8 mouse cellular contexts compared by ENCODE assay signal in genomic region chr4:115056371-115056920, GRCm38 (mm10). TPM values are rescaled to one million over a fixed set of nuclear protein-coding genes. Genes with fewer than 3 reads are reported as not detected.
DNase-seq lines count a peak whose midpoint lies in the region; ATAC-seq and TF ChIP-seq lines count a peak whose summit lies in the region.

Gene Tal1, plus strand, starts transcription at chr4:115056426.

- H3K36me3 ChIP-seq in lung, embryonic 14.5 days (ENCODE audit: insufficient read depth) = no peaks in the 10 kb centered on the region
- no peaks in the 10 kb centered on the region for H3K36me3 ChIP-seq in embryonic facial prominence, embryonic 12.5 days
- H3K36me3 ChIP-seq in limb, embryonic 13.5 days = no peaks in the 10 kb centered on the region
- H3K36me3 ChIP-seq in midbrain, postnatal 0 days (ENCODE audit: insufficient read depth, low read length) = no peaks in the 10 kb centered on the region

- TF ChIP-seq CTCF in lung, embryonic 14.5 days (IDR thresholded peaks at IDR 0.05; ENCODE audit: low read depth) = no peak
- no peak for TF ChIP-seq CTCF in midbrain, postnatal 0 days (IDR thresholded peaks at IDR 0.05)

- peak; percentile 39 for ATAC-seq in lung, embryonic 14.5 days (ENCODE audit: insufficient read depth)
- no peak for ATAC-seq in embryonic facial prominence, embryonic 12.5 days (ENCODE audit: insufficient number of reproducible peaks, insufficient read depth, low FRiP score, low TSS enrichment)
- ATAC-seq in limb, embryonic 13.5 days (ENCODE audit: low FRiP score, low read depth) = 0 out of 2 replicates have a peak, but pooled peaks have one; percentile 7
- peak; percentile 64 for ATAC-seq in midbrain, postnatal 0 days (ENCODE audit: low FRiP score)

- WGBS in lung, embryonic 14.5 days = under 1% methylated on average over 59 of the region's 60 CpGs
- WGBS in embryonic facial prominence, embryonic 12.5 days = under 1% methylated on average over 60 of the region's 60 CpGs
- under 1% methylated on average over 59 of the region's 60 CpGs for WGBS in limb, embryonic 13.5 days
- WGBS in midbrain, postnatal 0 days = 1% methylated on average over 58 of the region's 60 CpGs

- intact Hi-C loops in heart, postnatal 14 days (cut with DNase I) = loop anchor here (5.0 kb wide), 1 partner anchor 149 kb away; the partner anchor contains the start of gene Foxd2
- intact Hi-C loops in left cerebral cortex, postnatal 25 days (cut with DNase I) = loop anchor here (2.0 kb wide), 1 partner anchor 156 kb away; no protein-coding TSS in a partner anchor

- H3K27ac ChIP-seq in lung, embryonic 14.5 days (ENCODE audit: low read depth) = peak within 1 kb of the TSS; percentile 88
- peak within 1 kb of the TSS; percentile 54; the same call in 1 of the 2 replicates for H3K27ac ChIP-seq in embryonic facial prominence, embryonic 12.5 days
- H3K27ac ChIP-seq in limb, embryonic 13.5 days = no peak within 1 kb of the TSS
- peak within 1 kb of the TSS; percentile 84 for H3K27ac ChIP-seq in midbrain, postnatal 0 days (ENCODE audit: low read depth, low read length)

- DNase-seq in lung, embryonic 14.5 days = peak; percentile 63
- no peak for DNase-seq in lung, postnatal 36 days
- DNase-seq in heart, postnatal 14 days = peak; percentile 64 to 76
- DNase-seq in midbrain, postnatal 0 days (ENCODE audit: low spot score) = no peak
- DNase-seq in right cerebral cortex, postnatal 36 days (ENCODE audit: low spot score in 2 of 2) = no peak
- DNase-seq in left cerebral cortex, postnatal 25 days (ENCODE audit: low spot score in 2 of 2) = no peak

- H3K9ac ChIP-seq in lung, embryonic 14.5 days = peak within 1 kb of the TSS; percentile 65
- peak within 1 kb of the TSS; percentile 15; the same call in 1 of the 2 replicates for H3K9ac ChIP-seq in embryonic facial prominence, embryonic 12.5 days
- peak within 1 kb of the TSS; percentile 53 for H3K9ac ChIP-seq in limb, embryonic 13.5 days
- peak within 1 kb of the TSS; percentile 69 for H3K9ac ChIP-seq in midbrain, postnatal 0 days (replicated peaks; ENCODE audit: low read length, poor library complexity, severe bottlenecking)

- 0 out of 2 replicates have a peak, but pooled peaks cover 3% of the 10 kb centered on the region for H3K4me1 ChIP-seq in lung, embryonic 14.5 days (ENCODE audit: insufficient read depth)
- peaks cover 14% of the 10 kb centered on the region; the same call in 1 of the 2 replicates for H3K4me1 ChIP-seq in embryonic facial prominence, embryonic 12.5 days
- H3K4me1 ChIP-seq in limb, embryonic 13.5 days = peaks cover 24% of the 10 kb centered on the region
- 0 out of 2 replicates have a peak, but pooled peaks cover 3% of the 10 kb centered on the region for H3K4me1 ChIP-seq in midbrain, postnatal 0 days (ENCODE audit: insufficient read depth, low read length)

- H3K9me3 ChIP-seq in lung, embryonic 14.5 days (ENCODE audit: low read depth, low read length) = no peaks in the 10 kb centered on the region
- H3K9me3 ChIP-seq in embryonic facial prominence, embryonic 12.5 days = no peaks in the 10 kb centered on the region
- no peaks in the 10 kb centered on the region for H3K9me3 ChIP-seq in limb, embryonic 13.5 days
- no peaks in the 10 kb centered on the region for H3K9me3 ChIP-seq in midbrain, postnatal 0 days (ENCODE audit: low read length)

- peaks cover 96% of the 10 kb centered on the region for H3K27me3 ChIP-seq in lung, embryonic 14.5 days (ENCODE audit: insufficient read depth, low read length)
- H3K27me3 ChIP-seq in embryonic facial prominence, embryonic 12.5 days = peaks cover 92% of the 10 kb centered on the region
- peaks cover 99% of the 10 kb centered on the region for H3K27me3 ChIP-seq in limb, embryonic 13.5 days
- H3K27me3 ChIP-seq in midbrain, postnatal 0 days (ENCODE audit: insufficient read depth, low read length) = peaks cover 35% of the 10 kb centered on the region

- H3K4me3 ChIP-seq in lung, embryonic 14.5 days (ENCODE audit: low read depth, low read length) = peak within 1 kb of the TSS; percentile 45
- peak within 1 kb of the TSS; percentile 32 for H3K4me3 ChIP-seq in embryonic facial prominence, embryonic 12.5 days
- peak within 1 kb of the TSS; percentile 40 for H3K4me3 ChIP-seq in limb, embryonic 13.5 days
- peak within 1 kb of the TSS; percentile 42 for H3K4me3 ChIP-seq in midbrain, postnatal 0 days (ENCODE audit: low read depth, low read length)

- H3K4me2 ChIP-seq in lung, embryonic 14.5 days = peak within 1 kb of the TSS; percentile 69
- H3K4me2 ChIP-seq in embryonic facial prominence, embryonic 12.5 days (replicated peaks) = peak within 1 kb of the TSS; percentile 51
- H3K4me2 ChIP-seq in limb, embryonic 13.5 days (replicated peaks) = peak within 1 kb of the TSS; percentile 69
- H3K4me2 ChIP-seq in midbrain, postnatal 0 days (ENCODE audit: low read depth, low read length, poor library complexity, severe bottlenecking) = peak within 1 kb of the TSS; percentile 46

RNA-seq across cellular contexts. Expression of gene Tal1, which starts in this region (rescaled TPM):
- 3.3 and 3.4 TPM in 2 replicates for polyA plus RNA-seq in lung, embryonic 14.5 days (2014; fragmentation: Nextera tagmentation; extraction: Ambion mirVana)
- 2.3 and 2.5 TPM in 2 replicates for polyA plus RNA-seq in embryonic facial prominence, embryonic 12.5 days (2016; fragmentation: Nextera tagmentation; extraction: Ambion mirVana)
- total RNA-seq in heart, postnatal 14 days (2021) = 1 to 10 TPM; 4.9 to 6.3 TPM
- polyA plus RNA-seq in limb, embryonic 13.5 days (2015; fragmentation: Nextera tagmentation; extraction: Ambion mirVana) = 1.3 and 1.6 TPM in 2 replicates
- total RNA-seq in midbrain, postnatal 0 days (2014; rRNA removed) = 64.8 and 73.5 TPM in 2 replicates
- polyA plus RNA-seq in midbrain, postnatal 0 days (2015; fragmentation: Nextera tagmentation; extraction: Ambion mirVana) = 6.6 and 6.8 TPM in 2 replicates
- 1 to 10 TPM; 1.2 to 1.5 TPM for total RNA-seq in left cerebral cortex, postnatal 25 days (2021)

Comparison
In these comparisons a context has a peak if more than half of its experiments do, and no peak if none do; other contexts are left out.
1. DNase-seq: peak in lung, embryonic 14.5 days (single experiment) and heart, postnatal 14 days (2 of 2); none in lung, postnatal 36 days (single experiment), midbrain, postnatal 0 days (single experiment), right cerebral cortex, postnatal 36 days (0 of 2) and left cerebral cortex, postnatal 25 days (0 of 2).
2. H3K9ac ChIP-seq: peak in every context shown above with its lines; median percentile 69 in midbrain, postnatal 0 days; 65 in lung, embryonic 14.5 days; 53 in limb, embryonic 13.5 days; 15 in embryonic facial prominence, embryonic 12.5 days.
3. Peak in every context shown above with its lines, with median percentiles within 50 percentile points of each other: H3K4me2 ChIP-seq and H3K4me3 ChIP-seq.